7 mouse cellular contexts compared by ENCODE assay signal in genomic region chr2:167775218-167775915, GRCm38 (mm10).
DNase-seq lines count a peak whose midpoint lies in the region; ATAC-seq lines count a peak whose summit lies in the region.

No protein-coding gene starts in this region.

- WGBS in heart, embryonic 14.5 days = 72% methylated on average over 20 of the region's 20 CpGs
- 51% methylated on average over 20 of the region's 20 CpGs for WGBS in liver, embryonic 12.5 days (ENCODE audit: insufficient replicate concordance)

- H3K9me3 ChIP-seq in heart, embryonic 14.5 days (ENCODE audit: control insufficient read depth, low read length) = no peaks in the 10 kb centered on the region
- no peaks in the 10 kb centered on the region for H3K9me3 ChIP-seq in liver, embryonic 12.5 days (replicated peaks)

- no peak overlapping the region for H3K4me2 ChIP-seq in heart, embryonic 14.5 days (ENCODE audit: low read length)
- peak overlapping the region; percentile 19; the same call in 1 of the 2 replicates for H3K4me2 ChIP-seq in liver, embryonic 12.5 days

- H3K4me3 ChIP-seq in heart, embryonic 14.5 days (ENCODE audit: control insufficient read depth in 1 of 2, insufficient read depth in 1 of 2, low read depth in 1 of 2, low read length in 2 of 2) = no peak overlapping the region
- H3K4me3 ChIP-seq in liver, embryonic 12.5 days = no peak overlapping the region

- ATAC-seq in heart, embryonic 14.5 days (ENCODE audit: insufficient number of reproducible peaks, insufficient read depth, low FRiP score, low read depth) = 0 out of 2 replicates have a peak, but pooled peaks have one; percentile 10
- peak; percentile 17; the same call in 1 of the 2 replicates for ATAC-seq in liver, embryonic 12.5 days

- H3K27ac ChIP-seq in heart, embryonic 14.5 days (replicated peaks in 1 of 2; ENCODE audit: control insufficient read depth in 1 of 2, insufficient read depth in 1 of 2, low read depth in 2 of 2, low read length in 2 of 2) = no peak overlapping the region; a peak in 1 of 4 replicates
- H3K27ac ChIP-seq in liver, embryonic 12.5 days = 0 out of 2 replicates have a peak overlapping the region, but pooled peaks have one; percentile 8

- no peaks in the 10 kb centered on the region for H3K27me3 ChIP-seq in heart, embryonic 14.5 days (ENCODE audit: control insufficient read depth, insufficient read depth, low read length)
- peaks cover 8% of the 10 kb centered on the region; the same call in 1 of the 2 replicates for H3K27me3 ChIP-seq in liver, embryonic 12.5 days (replicated peaks)

- H3K36me3 ChIP-seq in heart, embryonic 14.5 days (ENCODE audit: control insufficient read depth, insufficient read depth, low read length) = no peaks in the 10 kb centered on the region
- no peaks in the 10 kb centered on the region for H3K36me3 ChIP-seq in liver, embryonic 12.5 days

- peak; percentile 68 to 74 for DNase-seq in CD8-positive naive resting alpha-beta T cell, adult 2 months (ENCODE audit: low read depth in 2 of 2, low spot score in 2 of 2)
- peak; percentile 37 for DNase-seq in ZHBTc4 (ENCODE audit: low read depth, low spot score)
- peak; percentile 88 for DNase-seq in skeletal muscle tissue, adult 2 months (ENCODE audit: low read depth, low spot score)
- no peak for DNase-seq in cerebellum, postnatal 10 days
- no peak for DNase-seq in testis, postnatal 14 days (ENCODE audit: low spot score)

- peaks cover 20 to 21% of the 10 kb centered on the region in 2 experiments for H3K4me1 ChIP-seq in heart, embryonic 14.5 days (ENCODE audit: control insufficient read depth in 2 of 2, insufficient read depth in 2 of 2, low read length in 2 of 2)
- peaks cover 52% of the 10 kb centered on the region for H3K4me1 ChIP-seq in liver, embryonic 12.5 days

- H3K9ac ChIP-seq in heart, embryonic 14.5 days (ENCODE audit: low read length) = no peak overlapping the region
- H3K9ac ChIP-seq in liver, embryonic 12.5 days = peak overlapping the region; percentile 29; the same call in 1 of the 2 replicates

Comparison
In these comparisons a context has a peak if more than half of its experiments do, and no peak if none do; other contexts are left out.
1. DNase-seq: peak in CD8-positive naive resting alpha-beta T cell, adult 2 months (2 of 2), ZHBTc4 (single experiment) and skeletal muscle tissue, adult 2 months (single experiment); none in cerebellum, postnatal 10 days (0 of 2) and testis, postnatal 14 days (single experiment).